Mouse (Mus musculus) lung, postnatal 0 days (tissue): ENCODE results near the gene Zfp408. TPM values are rescaled to one million over a fixed set of nuclear protein-coding genes. Genes with fewer than 3 reads are reported as not detected.

Experiments
- ATAC-seq: fragments of 200-750 bp; cut with Nextera tagmentation; 2 replicates; pipeline ENCODE4 v1.8.0; 2017; ENCODE audit warnings: moderate library complexity
- DNase-seq: peaks from one replicate; pipeline ENCODE4 v3.0.0-alpha.2; 2016; ENCODE audit warnings: low spot score
- H3K27ac ChIP-seq: fragments of 300-500 bp; sonication (generic); 2 replicates; pipeline ENCODE4 v1.5.1; 2014; ENCODE audit warnings: antibody characterized with exemption, mild to moderate bottlenecking, low read length, mixed read lengths
- H3K27me3 ChIP-seq: fragments of 300-500 bp; sonication (generic); replicated peaks from 2 replicates; pipeline ENCODE4 v1.6.1; 2014; ENCODE audit warnings: low read length, mixed read lengths; ENCODE audit not compliant: insufficient read depth
- H3K36me3 ChIP-seq: fragments of 300-500 bp; sonication (generic); 2 replicates; pipeline ENCODE4 v1.6.1; 2014; ENCODE audit warnings: low read length, mixed read lengths; ENCODE audit not compliant: insufficient read depth
- H3K4me1 ChIP-seq: fragments of 300-500 bp; sonication (generic); 2 replicates; pipeline ENCODE4 v1.6.1; 2014; ENCODE audit warnings: antibody characterized with exemption, low read depth, low read length, mixed read lengths; ENCODE audit not compliant: insufficient read depth
- H3K4me2 ChIP-seq: fragments of 300-500 bp; sonication (generic); replicated peaks from 2 replicates; pipeline ENCODE4 v1.6.1; 2014; ENCODE audit warnings: low read depth, mild to moderate bottlenecking, low read length, moderate library complexity, mixed read lengths
- H3K4me3 ChIP-seq: fragments of 300-500 bp; sonication (generic); 2 replicates; pipeline ENCODE4 v1.5.1; 2014; ENCODE audit warnings: low read depth, low read length
- H3K9ac ChIP-seq: fragments of 300-500 bp; sonication (generic); replicated peaks from 2 replicates; pipeline ENCODE4 v1.6.1; 2014; ENCODE audit warnings: low read depth, mild to moderate bottlenecking
- H3K9me3 ChIP-seq: fragments of 300-500 bp; sonication (generic); 2 replicates; pipeline ENCODE4 v1.6.1; 2016; ENCODE audit warnings: low read length, mixed read lengths
- CTCF ChIP-seq: IDR thresholded peaks from 2 replicates; pipeline ENCODE4 v1.5.1; 2016; ENCODE audit warnings: antibody characterized with exemption, mild to moderate bottlenecking
- EP300 ChIP-seq: IDR thresholded peaks from 2 replicates; pipeline ENCODE4 v1.6.1; 2016; ENCODE audit warnings: antibody characterized with exemption, mild to moderate bottlenecking, control low read depth
- WGBS: fragments of 180-500 bp; shearing (Covaris S2); extraction: QIAGEN DNeasy Blood & Tissue Kit; methylation state at CpG from one replicate; pipeline ENCODE4 v1.1.7; 2014; 5-methylcytosine and 5-hydroxymethylcytosine counted together
- polyA plus RNA-seq: library from polyadenylated mRNA; unstranded; fragments of >200 nt; fragmentation: Nextera tagmentation; extraction: Ambion mirVana; gene quantifications from 2 replicates; pipeline ENCODE4 v1.2.1, GENCODE M21; 2015

The Zfp408 gene
- 4.7 and 5.2 TPM in 2 replicates for polyA plus RNA-seq

DNA sequence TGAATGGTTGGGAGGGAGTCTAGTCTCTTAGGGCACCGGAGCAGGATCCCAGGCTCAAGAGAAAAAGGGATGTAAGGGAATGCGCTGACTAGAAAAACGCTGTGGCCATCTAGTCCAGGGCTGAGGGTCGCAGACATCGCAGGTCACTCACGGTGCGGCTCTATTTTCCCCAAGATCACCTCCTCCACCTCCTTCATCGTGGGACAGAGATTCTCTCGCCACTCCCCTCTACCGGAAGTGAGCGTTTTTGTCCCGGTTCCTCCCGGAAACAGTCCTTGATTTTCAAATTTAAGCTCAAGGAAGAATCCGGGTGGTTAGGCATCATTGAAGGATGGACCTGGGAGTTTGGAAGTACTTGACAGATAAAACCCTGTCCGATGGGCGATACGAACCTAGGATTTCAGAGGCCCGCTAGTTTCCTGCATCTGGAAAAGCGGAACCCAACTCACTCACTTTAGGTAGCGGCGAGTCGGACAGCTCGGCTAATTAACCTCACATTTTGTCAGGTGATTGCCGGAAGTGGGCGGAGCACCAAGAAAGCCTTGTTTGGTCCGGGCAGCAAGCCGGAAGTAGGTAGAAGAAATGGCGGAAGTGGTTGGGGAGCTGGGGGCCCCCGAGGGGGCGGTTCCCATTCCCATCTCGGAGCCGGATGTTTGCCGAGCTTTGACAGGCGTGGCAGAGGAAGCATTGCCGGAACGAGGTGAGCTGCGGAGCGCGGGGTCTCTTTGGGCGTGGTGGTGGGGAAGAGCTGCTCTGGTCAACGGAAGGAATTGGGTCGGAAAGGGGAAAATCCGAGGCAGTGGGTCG, at the start of gene Zfp408, which contains the start of gene Arhgap1:
Gene Zfp408, minus strand, starts transcription at position 239 of the 807 bp plus-strand sequence.
Gene Arhgap1, plus strand, starts transcription at position 308 of the 807 bp plus-strand sequence.
- Histone ChIP-seq H3K4me1 (peaks cover 6% of the 10 kb centered on the region; the same call in 1 of the 2 replicates), H3K36me3 (peaks cover 21% of the 10 kb centered on the region), H3K4me2 (peak within 1 kb of the TSS; percentile 88), H3K27me3 (no peaks in the 10 kb centered on the region), H3K9ac (peak within 1 kb of the TSS; percentile 91), H3K9me3 (no peaks in the 10 kb centered on the region), H3K27ac (peak within 1 kb of the TSS; percentile 95), H3K4me3 (peak within 1 kb of the TSS; percentile 66)
- TF ChIP-seq EP300: peak; percentile 87
- TF ChIP-seq CTCF: no peak
- ATAC-seq (peak; percentile 96), DNase-seq (peak; percentile 100)
- under 1% methylated on average over 43 of the region's 44 CpGs for WGBS

DNA sequence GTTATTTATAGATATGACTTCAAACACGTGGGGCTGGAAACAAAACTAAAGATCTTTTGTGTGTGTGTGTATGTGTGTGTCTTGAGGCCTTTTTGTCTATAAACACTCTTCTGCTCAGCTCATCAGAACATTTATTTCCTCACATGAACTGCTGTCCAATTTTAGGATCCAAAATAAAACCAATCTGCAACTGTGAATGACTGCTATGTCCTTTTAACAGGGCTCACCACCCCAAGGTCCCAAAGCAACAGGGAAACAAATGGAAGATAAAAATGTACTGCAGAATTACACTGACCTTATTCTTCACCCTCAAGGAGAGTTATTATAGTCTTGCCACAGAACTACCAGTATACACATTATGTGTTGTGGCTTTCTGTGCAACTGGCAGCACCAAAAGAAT, 49.6 kb upstream of the Zfp408 start:
- no peak overlapping the region for H3K9ac ChIP-seq
- H3K36me3 ChIP-seq: no peaks in the 10 kb centered on the region
- TF ChIP-seq EP300 (no peak), CTCF (no peak)
- peak; percentile 41 for DNase-seq
- H3K9me3 ChIP-seq: no peaks in the 10 kb centered on the region
- H3K27ac ChIP-seq: no peak overlapping the region
- ATAC-seq: peak; percentile 12; the same call in 1 of the 2 replicates
- no peaks in the 10 kb centered on the region for H3K4me1 ChIP-seq
- WGBS: 43% methylated on average over 1 of the region's 1 CpGs
- no peaks in the 10 kb centered on the region for H3K27me3 ChIP-seq
- H3K4me2 ChIP-seq: no peak overlapping the region
- H3K4me3 ChIP-seq: no peak overlapping the region

DNA sequence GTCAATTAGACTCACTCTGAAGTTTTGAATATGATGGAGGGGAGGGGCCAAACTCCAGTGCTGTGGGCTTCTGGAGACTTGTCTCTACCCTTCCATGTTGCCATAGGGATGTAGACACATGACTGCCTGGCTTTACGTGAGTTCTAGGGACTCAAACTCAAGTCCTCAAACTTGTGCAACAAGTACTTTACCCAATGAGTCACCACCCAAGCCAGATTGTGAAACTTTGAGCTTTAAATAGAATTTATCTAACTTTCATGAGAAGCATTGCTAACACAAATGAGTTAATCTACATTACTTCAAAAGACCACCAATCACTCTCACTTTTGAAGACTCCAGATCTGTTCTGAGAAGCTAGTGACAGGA, 46.6 kb upstream of the Zfp408 start:
- no peak for TF ChIP-seq CTCF
- peak; percentile 93 for TF ChIP-seq EP300
- Histone ChIP-seq H3K4me3 (no peak overlapping the region), H3K9me3 (no peaks in the 10 kb centered on the region), H3K4me2 (no peak overlapping the region), H3K36me3 (0 out of 2 replicates have a peak, but pooled peaks cover 4% of the 10 kb centered on the region), H3K27me3 (no peaks in the 10 kb centered on the region), H3K9ac (no peak overlapping the region), H3K27ac (peak overlapping the region; percentile 65; the same call in 1 of the 2 replicates), H3K4me1 (no peaks in the 10 kb centered on the region)
- peak; percentile 93 for DNase-seq
- 32% methylated on average over 1 of the region's 1 CpGs for WGBS
- peak; percentile 95 for ATAC-seq

DNA sequence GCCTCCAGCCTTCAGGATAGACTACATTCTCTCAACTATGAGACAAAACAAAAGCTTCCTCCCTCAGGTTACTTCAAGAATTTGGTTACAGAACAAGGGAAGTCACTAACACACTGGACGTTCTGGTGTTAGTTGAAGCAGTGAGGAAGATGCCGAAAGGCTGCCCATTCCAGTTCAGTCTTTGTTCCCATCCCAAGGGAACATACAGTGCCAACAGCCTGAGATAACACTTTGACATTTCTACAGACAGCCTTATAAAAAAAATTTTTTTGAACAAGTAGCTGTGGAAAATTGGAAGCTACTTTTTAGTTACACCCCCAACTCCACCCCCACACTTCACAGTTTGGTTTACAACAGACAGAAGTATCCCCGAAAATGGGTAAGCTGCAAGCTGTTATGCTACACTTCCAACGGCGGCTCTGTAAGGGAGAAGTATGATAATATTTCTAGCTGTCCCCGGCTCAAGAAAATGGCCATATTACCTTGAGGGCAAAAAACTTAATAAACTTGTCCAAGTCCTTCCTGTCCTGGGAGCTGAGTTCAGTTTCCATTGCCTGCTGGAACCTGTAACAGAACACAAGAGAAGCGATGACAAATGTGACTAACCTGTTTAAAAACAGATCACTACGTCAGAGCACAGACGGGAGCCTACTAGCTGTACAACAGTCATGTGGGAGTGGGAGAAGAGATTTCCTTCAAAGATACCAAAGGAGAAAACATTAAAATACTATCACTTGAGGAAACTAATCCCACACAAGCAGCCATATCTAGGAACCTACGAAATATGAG, 46.0 kb upstream of the Zfp408 start:
- H3K27ac ChIP-seq: peak overlapping the region; percentile 14; the same call in 1 of the 2 replicates
- no peaks in the 10 kb centered on the region for H3K4me1 ChIP-seq
- H3K4me3 ChIP-seq: no peak overlapping the region
- TF ChIP-seq EP300 (no peak), CTCF (no peak)
- H3K27me3 ChIP-seq: no peaks in the 10 kb centered on the region
- peak; percentile 10; the same call in 1 of the 2 replicates for ATAC-seq
- H3K36me3 ChIP-seq: 0 out of 2 replicates have a peak, but pooled peaks cover 4% of the 10 kb centered on the region
- DNase-seq: peak; percentile 32
- WGBS: 76% methylated on average over 10 of the region's 10 CpGs
- H3K4me2 ChIP-seq: no peak overlapping the region
- H3K9ac ChIP-seq: no peak overlapping the region
- H3K9me3 ChIP-seq: no peaks in the 10 kb centered on the region

DNA sequence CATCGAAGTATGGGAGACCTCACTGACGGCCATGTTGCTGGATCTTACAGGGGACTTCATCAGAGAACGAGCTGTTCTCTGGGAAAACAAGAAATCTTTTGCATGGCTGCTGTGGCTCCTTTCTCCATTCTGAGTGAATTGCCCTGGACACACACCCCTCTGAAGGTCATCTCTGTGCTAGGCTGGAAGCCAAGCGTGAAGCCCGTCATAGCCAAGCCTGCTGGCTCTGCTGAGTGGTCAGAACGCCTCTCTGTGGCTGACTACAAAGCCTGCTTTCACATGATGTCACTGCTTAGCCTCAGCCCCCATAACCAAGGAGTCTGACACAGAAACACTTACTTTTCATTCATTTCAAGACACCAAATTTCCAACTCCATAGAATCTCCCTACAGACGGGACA, 39.9 kb upstream of the Zfp408 start:
- Histone ChIP-seq H3K9ac (no peak overlapping the region), H3K36me3 (peaks cover 18% of the 10 kb centered on the region; the same call in 1 of the 2 replicates), H3K4me3 (no peak overlapping the region), H3K4me2 (no peak overlapping the region), H3K27ac (no peak overlapping the region), H3K9me3 (no peaks in the 10 kb centered on the region), H3K27me3 (no peaks in the 10 kb centered on the region), H3K4me1 (no peaks in the 10 kb centered on the region)
- no peak for TF ChIP-seq CTCF
- no peak for TF ChIP-seq EP300
- ATAC-seq (no peak), DNase-seq (no peak)
- 79% methylated on average over 7 of the region's 7 CpGs for WGBS

DNA sequence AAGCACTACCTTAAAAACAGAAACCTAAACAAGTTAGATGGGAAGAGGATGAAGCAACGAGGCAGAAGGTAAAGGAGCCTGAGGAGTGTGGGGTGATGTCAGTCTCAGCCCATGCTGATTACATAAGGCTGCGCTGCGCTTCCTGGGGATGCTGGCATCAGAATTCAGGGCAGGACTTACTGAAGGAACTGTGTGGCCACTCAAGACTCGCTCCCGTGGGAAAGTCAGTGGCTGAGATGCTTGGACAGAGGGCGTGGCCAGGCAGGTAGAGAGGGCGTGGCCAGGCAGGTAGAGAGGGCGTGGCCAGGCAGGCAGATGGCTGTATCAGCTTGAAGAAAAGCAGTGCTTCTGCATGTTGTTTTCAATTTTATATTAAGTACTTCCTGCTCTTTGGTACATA, 34.3 kb upstream of the Zfp408 start:
- no peak overlapping the region for H3K4me2 ChIP-seq
- H3K36me3 ChIP-seq: peaks cover 29% of the 10 kb centered on the region
- peak; percentile 55 for ATAC-seq
- TF ChIP-seq CTCF (no peak), EP300 (no peak)
- no peak overlapping the region for H3K27ac ChIP-seq
- no peak overlapping the region for H3K9ac ChIP-seq
- no peak overlapping the region for H3K4me3 ChIP-seq
- H3K27me3 ChIP-seq: no peaks in the 10 kb centered on the region
- H3K9me3 ChIP-seq: no peaks in the 10 kb centered on the region
- no peaks in the 10 kb centered on the region for H3K4me1 ChIP-seq
- WGBS: 69% methylated on average over 8 of the region's 8 CpGs
- peak; percentile 60 for DNase-seq
